In the genomic region with DNA sequence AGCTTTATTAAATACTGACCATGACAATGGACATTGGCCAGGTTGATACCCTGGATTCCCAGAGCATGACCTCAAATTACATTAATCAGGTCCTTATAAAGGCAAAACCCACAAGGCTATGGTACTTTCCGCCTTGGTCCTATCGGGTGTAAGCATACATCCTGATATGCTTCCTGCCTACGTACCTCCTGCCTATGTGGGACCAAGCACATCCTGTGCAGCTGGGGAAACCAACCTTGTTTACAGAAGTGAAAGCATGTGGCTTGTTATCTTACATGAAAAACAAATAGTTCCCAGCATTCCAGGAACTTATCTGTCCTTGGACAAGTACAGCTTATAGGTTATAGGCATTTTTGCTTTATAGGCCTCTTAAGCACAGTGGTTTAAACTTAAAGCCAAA, we compare ENCODE assay signal across 31 mouse cellular contexts.
A peak's percentile ranks its signal among the peaks of the same experiment; 100 is the strongest.
DNase-seq lines count a peak whose midpoint lies in the region; ATAC-seq and TF ChIP-seq lines count a peak whose summit lies in the region.
"Had no signal": no experiment of that assay in that cellular context is flagged by ENCODE, and none has a peak within 500 bp of the region (broad histone marks: within the 10 kb centered on the region; RNA-seq: fewer than 3 reads in every experiment).

No protein-coding gene starts in this region.

- no peaks in the 10 kb centered on the region for H3K4me1 ChIP-seq in lung, embryonic 14.5 days (ENCODE audit: insufficient read depth)
- H3K4me1 ChIP-seq in stomach, postnatal 0 days (replicated peaks; ENCODE audit: control insufficient read depth, insufficient read depth), result no peaks in the 10 kb centered on the region
- H3K4me1 ChIP-seq: embryonic facial prominence, embryonic 10.5 days; embryonic facial prominence, embryonic 15.5 days; forebrain, embryonic 12.5 days; heart, embryonic 13.5 days; intestine, embryonic 15.5 days; liver, embryonic 15.5 days; midbrain, embryonic 12.5 days; neural tube, embryonic 12.5 days had no signal

- 62% methylated on average over 3 of the region's 3 CpGs for WGBS in lung, embryonic 14.5 days
- 70% methylated on average over 3 of the region's 3 CpGs for WGBS in stomach, postnatal 0 days

- no peak overlapping the region for H3K27ac ChIP-seq in lung, embryonic 14.5 days (ENCODE audit: low read depth)
- H3K27ac ChIP-seq in stomach, postnatal 0 days (replicated peaks), result no peak overlapping the region
- H3K27ac ChIP-seq: embryonic facial prominence, embryonic 10.5 days; embryonic facial prominence, embryonic 15.5 days; forebrain, embryonic 12.5 days; heart, embryonic 13.5 days; intestine, embryonic 15.5 days; liver, embryonic 15.5 days; midbrain, embryonic 12.5 days; neural tube, embryonic 12.5 days had no signal

- no peaks in the 10 kb centered on the region for H3K36me3 ChIP-seq in lung, embryonic 14.5 days (ENCODE audit: insufficient read depth)
- H3K36me3 ChIP-seq in stomach, postnatal 0 days (ENCODE audit: control insufficient read depth, insufficient read depth, low read length), result no peaks in the 10 kb centered on the region
- H3K36me3 ChIP-seq: embryonic facial prominence, embryonic 10.5 days; embryonic facial prominence, embryonic 15.5 days; forebrain, embryonic 12.5 days; G1E; heart, embryonic 13.5 days; intestine, embryonic 15.5 days; liver, embryonic 15.5 days; midbrain, embryonic 12.5 days; neural tube, embryonic 12.5 days had no signal

- H3K9ac ChIP-seq in lung, embryonic 14.5 days, result no peak overlapping the region
- no peak overlapping the region for H3K9ac ChIP-seq in stomach, postnatal 0 days (ENCODE audit: low read length)
- H3K9ac ChIP-seq: embryonic facial prominence, embryonic 15.5 days; forebrain, embryonic 12.5 days; forebrain, postnatal 0 days; heart, embryonic 13.5 days; intestine, embryonic 15.5 days; liver, embryonic 15.5 days; midbrain, embryonic 12.5 days; neural tube, embryonic 12.5 days had no signal

- no peak overlapping the region for H3K4me3 ChIP-seq in lung, embryonic 14.5 days (ENCODE audit: low read depth, low read length)
- H3K4me3 ChIP-seq in stomach, postnatal 0 days (ENCODE audit: low read depth, low read length), result no peak overlapping the region
- H3K4me3 ChIP-seq: embryonic facial prominence, embryonic 10.5 days; embryonic facial prominence, embryonic 15.5 days; forebrain, embryonic 12.5 days; heart, embryonic 13.5 days; intestine, embryonic 15.5 days; liver, embryonic 15.5 days; midbrain, embryonic 12.5 days; myocyte; neural tube, embryonic 12.5 days had no signal

- no peak for TF ChIP-seq CTCF in lung, embryonic 14.5 days (IDR thresholded peaks at IDR 0.05; ENCODE audit: low read depth)
- no peak for TF ChIP-seq CTCF in stomach, postnatal 0 days (IDR thresholded peaks at IDR 0.05; ENCODE audit: low read depth)

- H3K27me3 ChIP-seq in lung, embryonic 14.5 days (ENCODE audit: insufficient read depth, low read length), result no peaks in the 10 kb centered on the region
- H3K27me3 ChIP-seq in stomach, postnatal 0 days (ENCODE audit: control insufficient read depth, insufficient read depth, low read length), result no peaks in the 10 kb centered on the region
- H3K27me3 ChIP-seq: embryonic facial prominence, embryonic 15.5 days; forebrain, embryonic 12.5 days; heart, embryonic 13.5 days; intestine, embryonic 15.5 days; liver, embryonic 15.5 days; midbrain, embryonic 12.5 days; neural tube, embryonic 12.5 days had no signal

- no peaks in the 10 kb centered on the region for H3K9me3 ChIP-seq in lung, embryonic 14.5 days (ENCODE audit: low read depth, low read length)
- H3K9me3 ChIP-seq in stomach, postnatal 0 days (ENCODE audit: control insufficient read depth, low read length), result no peaks in the 10 kb centered on the region
- H3K9me3 ChIP-seq: embryonic facial prominence, embryonic 10.5 days; embryonic facial prominence, embryonic 15.5 days; forebrain, embryonic 12.5 days; G1E; heart, embryonic 13.5 days; intestine, embryonic 15.5 days; liver, embryonic 15.5 days; midbrain, embryonic 12.5 days; neural tube, embryonic 12.5 days had no signal

- no peak for ATAC-seq in lung, embryonic 14.5 days (ENCODE audit: insufficient read depth)
- ATAC-seq in granulocyte monocyte progenitor cell, adult 5-6 weeks (replicated peaks; ENCODE audit: poor library complexity, severe bottlenecking), result peak; percentile 56
- peak; percentile 71; the same call in 1 of the 2 replicates for ATAC-seq in stomach, postnatal 0 days (ENCODE audit: low FRiP score, low TSS enrichment)
- no peak for ATAC-seq in inflammation-experienced regulatory T-cells, adult 6 months
- ATAC-seq: forebrain, postnatal 0 days; hindbrain, embryonic 16.5 days; intestine, embryonic 15.5 days had no signal

- TF ChIP-seq EP300 in stomach, postnatal 0 days (optimal IDR thresholded peaks at IDR 0.05), result no peak

- peak; percentile 3 for DNase-seq in lung, embryonic 14.5 days
- no peak for DNase-seq in lung, postnatal 14 days
- DNase-seq in stomach, postnatal 0 days (ENCODE audit: low spot score), result no peak
- peak; percentile 5 for DNase-seq in thymus, postnatal 4 days
- DNase-seq in spleen, postnatal 36 days (ENCODE audit: low spot score in 2 of 2), result no peak
- DNase-seq: adrenal gland, adult 8-10 months; B cell, adult 2 months; cerebellum, adult 2 months; cerebellum, postnatal 14 days; forebrain, postnatal 0 days; gastrocnemius, postnatal 14 days; heart, adult 11 months; heart, postnatal 14 days; kidney, adult 2 months; kidney, postnatal 36 days; layer of hippocampus, adult 9-11 months; right cerebral cortex, adult 18-20 months; right cerebral cortex, postnatal 4 days had no signal

- H3K4me2 ChIP-seq in lung, embryonic 14.5 days, result no peak overlapping the region
- H3K4me2 ChIP-seq in stomach, postnatal 0 days (replicated peaks; ENCODE audit: low read depth), result no peak overlapping the region
- H3K4me2 ChIP-seq: embryonic facial prominence, embryonic 15.5 days; forebrain, embryonic 12.5 days; heart, embryonic 13.5 days; intestine, embryonic 15.5 days; liver, embryonic 15.5 days; midbrain, embryonic 12.5 days; neural tube, embryonic 12.5 days had no signal

Comparison
In these comparisons a context has a peak if more than half of its experiments do, and no peak if none do; other contexts are left out.
1. DNase-seq: peak in lung, embryonic 14.5 days (single experiment) and thymus, postnatal 4 days (single experiment); none in lung, postnatal 14 days (single experiment), stomach, postnatal 0 days (single experiment) and spleen, postnatal 36 days (0 of 2).
2. ATAC-seq: peak in granulocyte monocyte progenitor cell, adult 5-6 weeks (single experiment) and stomach, postnatal 0 days (single experiment); none in lung, embryonic 14.5 days (single experiment) and inflammation-experienced regulatory T-cells, adult 6 months (single experiment).